Mouse (Mus musculus): ENCODE results near the gene Mllt6.
"Not testable (repeated sequence)": the region's sequence is repeated elsewhere in the genome, so short reads cannot be mapped to it uniquely, and the experiment has no call there.

Mllt6 gene

GRCm38 (mm10) chr11:97662893-97663527, at the start of gene Mllt6:
TSS of gene Mllt6 (plus strand) at chr11:97663414.
- peak; percentile 72 to 73 for DNase-seq (ENCODE audit: low spot score in 2 of 2)

GRCm38 (mm10) chr11:97615276-97615675, 47.9 kb upstream of the Mllt6 start:
- DNase-seq (ENCODE audit: low spot score in 2 of 2): no peak

GRCm38 (mm10) chr11:97618368-97618767, 44.8 kb upstream of the Mllt6 start:
- DNase-seq (ENCODE audit: low spot score in 2 of 2): no peak

- peak; percentile 77 to 82 for DNase-seq (ENCODE audit: low spot score in 2 of 2)
Observed at GRCm38 (mm10) chr11:97619391-97619795, 43.8 kb upstream of the Mllt6 start.

GRCm38 (mm10) chr11:97622440-97622839, 40.8 kb upstream of the Mllt6 start:
- peak; percentile 81 to 85 for DNase-seq (ENCODE audit: low spot score in 2 of 2)

- no peak for DNase-seq (ENCODE audit: low spot score in 2 of 2)
Observed at GRCm38 (mm10) chr11:97623166-97623565, 40.0 kb upstream of the Mllt6 start.

GRCm38 (mm10) chr11:97625551-97625950, 37.7 kb upstream of the Mllt6 start:
- no peak for DNase-seq (ENCODE audit: low spot score in 2 of 2)

- DNase-seq (ENCODE audit: low spot score in 2 of 2): no peak
Observed at GRCm38 (mm10) chr11:97626431-97626830, 36.8 kb upstream of the Mllt6 start.

GRCm38 (mm10) chr11:97626850-97627249, 36.4 kb upstream of the Mllt6 start:
- no peak for DNase-seq (ENCODE audit: low spot score in 2 of 2)

- DNase-seq (ENCODE audit: low spot score in 2 of 2): no peak
Observed at GRCm38 (mm10) chr11:97627556-97628302, 35.5 kb upstream of the Mllt6 start.

GRCm38 (mm10) chr11:97628303-97628567, 35.0 kb upstream of the Mllt6 start:
- no peak for DNase-seq (ENCODE audit: low spot score in 2 of 2)

- DNase-seq (ENCODE audit: low spot score in 2 of 2): no peak
Observed at GRCm38 (mm10) chr11:97628568-97629518, 34.4 kb upstream of the Mllt6 start.

GRCm38 (mm10) chr11:97629576-97629975, 33.6 kb upstream of the Mllt6 start, which contains the start of gene Epop:
TSS of gene Epop (minus strand) at chr11:97629702.
- peak; percentile 92 to 93 for DNase-seq (ENCODE audit: low spot score in 2 of 2)

- DNase-seq (ENCODE audit: low spot score in 2 of 2): no peak
Observed at GRCm38 (mm10) chr11:97631046-97631445, 32.2 kb upstream of the Mllt6 start.

GRCm38 (mm10) chr11:97631500-97631899, 31.7 kb upstream of the Mllt6 start:
- peak in 1 of 2 experiments; percentile 42 for DNase-seq (ENCODE audit: low spot score in 2 of 2)

GRCm38 (mm10) chr11:97631938-97632337, 31.3 kb upstream of the Mllt6 start:
- DNase-seq (ENCODE audit: low spot score in 2 of 2): peak; percentile 85 to 91

- not testable (repeated sequence) for DNase-seq (ENCODE audit: low spot score in 2 of 2)
Observed at GRCm38 (mm10) chr11:97632440-97632839, 30.8 kb upstream of the Mllt6 start.

GRCm38 (mm10) chr11:97635468-97636019, 27.7 kb upstream of the Mllt6 start:
- no peak for DNase-seq (ENCODE audit: low spot score in 2 of 2)

GRCm38 (mm10) chr11:97641668-97642067, 21.5 kb upstream of the Mllt6 start:
- peak; percentile 84 to 87 for DNase-seq (ENCODE audit: low spot score in 2 of 2)

- no peak for DNase-seq (ENCODE audit: low spot score in 2 of 2)
Observed at GRCm38 (mm10) chr11:97642746-97643145, 20.5 kb upstream of the Mllt6 start.

- no peak for DNase-seq (ENCODE audit: low spot score in 2 of 2)
Observed at GRCm38 (mm10) chr11:97643380-97644055, 19.7 kb upstream of the Mllt6 start.
